Mouse (Mus musculus) liver, postnatal 0 days (tissue): ENCODE results near the gene Olfr533. TPM values are rescaled to one million over a fixed set of nuclear protein-coding genes. Genes with fewer than 3 reads are reported as not detected.
"Not testable (repeated sequence)": the region's sequence is repeated elsewhere in the genome, so short reads cannot be mapped to it uniquely, and the experiment has no call there.

Experiments
- ATAC-seq: fragments of 200-750 bp; cut with Nextera tagmentation; 2 replicates; pipeline ENCODE4 v1.8.0; 2017; ENCODE audit warnings: mild to moderate bottlenecking, moderate library complexity
- DNase-seq: peaks from one replicate; pipeline ENCODE4 v3.0.0-alpha.2; 2016
- H3K27ac ChIP-seq: fragments of 300-500 bp; sonication (generic); 2 replicates; pipeline ENCODE4 v1.5.1; 2014; ENCODE audit warnings: antibody characterized with exemption, moderate library complexity, mild to moderate bottlenecking, low read depth
- H3K27me3 ChIP-seq: fragments of 300-500 bp; sonication (generic); 2 replicates; pipeline ENCODE4 v1.6.1; 2014; ENCODE audit warnings: low read length, control low read depth, mixed read lengths; ENCODE audit not compliant: insufficient read depth
- H3K36me3 ChIP-seq: fragments of 300-500 bp; sonication (generic); replicated peaks from 2 replicates; pipeline ENCODE4 v1.6.1; 2014; ENCODE audit warnings: mild to moderate bottlenecking, control low read depth, low read length, moderate library complexity, mixed read lengths; ENCODE audit not compliant: insufficient read depth
- H3K4me1 ChIP-seq: fragments of 300-500 bp; sonication (generic); 2 replicates; pipeline ENCODE4 v1.6.1; 2014; ENCODE audit warnings: antibody characterized with exemption, mild to moderate bottlenecking, control low read depth; ENCODE audit not compliant: insufficient read depth
- H3K4me2 ChIP-seq: fragments of 300-500 bp; sonication (generic); 2 replicates; pipeline ENCODE4 v1.6.1; 2014; ENCODE audit warnings: low read depth, mild to moderate bottlenecking, low read length, moderate library complexity, mixed read lengths
- H3K4me3 ChIP-seq: fragments of 300-500 bp; sonication (generic); 2 replicates; pipeline ENCODE4 v1.5.1; 2014; ENCODE audit warnings: low read depth, low read length
- H3K9ac ChIP-seq: fragments of 300-500 bp; sonication (generic); replicated peaks from 2 replicates; pipeline ENCODE4 v1.6.1; 2014; ENCODE audit warnings: mild to moderate bottlenecking, moderate library complexity
- H3K9me3 ChIP-seq: fragments of 300-500 bp; sonication (generic); 2 replicates; pipeline ENCODE4 v1.6.1; 2016; ENCODE audit warnings: mild to moderate bottlenecking, control low read depth, low read length, mixed read lengths
- CTCF ChIP-seq: sonication (generic); IDR thresholded peaks from 2 replicates; pipeline ENCODE4 v1.5.1; 2016; ENCODE audit warnings: antibody characterized with exemption, low read depth
- EP300 ChIP-seq: IDR thresholded peaks from 2 replicates; pipeline ENCODE4 v1.6.1; 2016; ENCODE audit warnings: antibody characterized with exemption, low read depth, mild to moderate bottlenecking
- WGBS: fragments of 180-500 bp; shearing (Covaris S2); extraction: QIAGEN DNeasy Blood & Tissue Kit; methylation state at CpG from one replicate; pipeline ENCODE4 v1.1.7; 2014; ENCODE audit not compliant: insufficient replicate concordance; 5-methylcytosine and 5-hydroxymethylcytosine counted together
- polyA plus RNA-seq: library from polyadenylated mRNA; unstranded; fragments of >200 nt; fragmentation: Nextera tagmentation; extraction: Ambion mirVana; gene quantifications from 2 replicates; pipeline ENCODE4 v1.2.1, GENCODE M21; 2015

Olfr533 gene
- not detected in 2 replicates for polyA plus RNA-seq

DNA sequence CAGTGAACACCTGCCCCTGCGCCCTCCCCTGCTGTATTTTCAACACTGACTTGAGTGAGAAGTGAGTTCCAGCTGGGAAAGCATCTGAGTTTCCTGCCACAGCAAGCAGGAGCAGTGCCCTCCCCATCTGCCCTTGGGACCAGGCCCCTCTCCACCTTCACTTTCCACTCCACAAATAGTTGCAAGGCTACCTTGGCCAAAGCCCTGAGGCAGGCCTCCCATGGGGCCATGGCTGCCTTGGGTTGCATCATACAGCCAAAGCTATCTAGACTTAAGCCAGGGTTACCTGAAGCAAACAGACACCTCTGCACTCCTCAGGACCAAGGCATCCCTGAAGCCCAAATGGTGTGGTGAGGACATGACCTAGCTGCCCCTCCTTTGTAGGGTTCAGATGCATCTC lies at the start of gene Olfr533:
Gene Olfr533, plus strand, starts transcription at position 301 of the 400 bp plus-strand sequence.
- H3K9ac ChIP-seq, H3K27me3 ChIP-seq, ATAC-seq, H3K9me3 ChIP-seq, H3K4me2 ChIP-seq, H3K4me3 ChIP-seq, H3K27ac ChIP-seq, H3K36me3 ChIP-seq, DNase-seq, H3K4me1 ChIP-seq: not testable (repeated sequence)
- 44% methylated on average over 1 of the region's 1 CpGs for WGBS

- no peak for ATAC-seq
- no peak within 1 kb of the TSS for H3K4me2 ChIP-seq
- H3K9me3 ChIP-seq = no peaks in the 10 kb centered on the region
- H3K4me3 ChIP-seq = no peak within 1 kb of the TSS
- H3K27ac ChIP-seq = no peak within 1 kb of the TSS
- DNase-seq = no peak
- 87% methylated on average over 1 of the region's 1 CpGs for WGBS
- no peaks in the 10 kb centered on the region for H3K4me1 ChIP-seq
- H3K27me3 ChIP-seq = no peaks in the 10 kb centered on the region
- TF ChIP-seq EP300 (no peak), CTCF (no peak)
- H3K9ac ChIP-seq = no peak within 1 kb of the TSS
- H3K36me3 ChIP-seq = no peaks in the 10 kb centered on the region
Measured at GRCm38 (mm10) chr7:140421539-140421938, 41.6 kb upstream of the Olfr533 start, which contains the start of gene Olfr532. Olfr532 (minus strand) TSS chr7:140421639.

DNA sequence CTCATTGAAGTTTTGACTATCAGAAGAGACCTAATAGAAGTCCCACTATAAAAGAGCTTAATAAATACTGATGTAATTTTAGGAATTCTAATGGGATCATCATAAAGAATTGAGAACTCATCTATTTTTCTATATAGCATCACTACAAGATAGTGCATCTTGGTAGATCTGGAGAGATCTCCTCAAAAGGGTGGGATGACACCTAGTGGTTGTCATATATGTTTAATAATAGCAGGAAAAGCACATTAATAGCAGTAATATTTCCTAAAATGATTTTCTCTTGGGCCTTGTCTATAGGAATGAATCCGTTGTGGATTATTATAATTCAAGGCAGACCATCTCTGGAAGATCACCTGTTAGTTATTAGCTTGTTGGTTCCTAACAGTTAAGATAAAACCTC lies 20.0 kb upstream of the Olfr533 start:
- WGBS = 63% methylated on average over 1 of the region's 1 CpGs
- TF ChIP-seq EP300 (no peak), CTCF (no peak)

DNA sequence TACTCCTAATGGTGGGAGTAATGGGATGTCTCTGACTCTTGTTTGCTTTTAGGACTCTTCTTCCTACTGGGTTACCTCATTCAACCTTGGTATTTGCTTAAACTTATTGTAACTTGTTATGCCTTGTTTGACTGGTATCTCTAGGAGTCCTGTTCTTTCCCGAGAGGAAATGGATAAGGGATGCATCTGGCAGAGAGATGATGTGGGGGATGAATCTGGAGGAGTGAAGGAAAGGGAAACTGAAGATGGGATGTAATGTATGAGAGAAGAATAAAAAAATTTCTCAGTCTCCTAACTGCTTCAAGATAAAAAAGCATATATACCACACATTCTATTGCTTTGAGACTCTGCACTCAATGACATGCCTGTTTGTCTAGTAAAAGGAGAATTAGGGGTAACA lies 14.7 kb downstream of the Olfr533 start:
- H3K4me1 ChIP-seq = no peaks in the 10 kb centered on the region

More for the DNA sequence above, 20.0 kb upstream of the Olfr533 start:
- Histone ChIP-seq H3K9ac (no peak overlapping the region), H3K4me3 (no peak overlapping the region), H3K9me3 (no peaks in the 10 kb centered on the region), H3K27ac (no peak overlapping the region), H3K4me1 (no peaks in the 10 kb centered on the region), H3K4me2 (no peak overlapping the region), H3K36me3 (no peaks in the 10 kb centered on the region), H3K27me3 (no peaks in the 10 kb centered on the region)
- ATAC-seq = no peak
- no peak for DNase-seq

GRCm38 (mm10) chr7:140478733-140479132 lies 15.6 kb downstream of the Olfr533 start:
- Histone ChIP-seq H3K27me3 (no peaks in the 10 kb centered on the region), H3K36me3 (no peaks in the 10 kb centered on the region), H3K4me3 (no peak overlapping the region), H3K9me3 (no peaks in the 10 kb centered on the region), H3K27ac (no peak overlapping the region), H3K9ac (no peak overlapping the region), H3K4me1 (no peaks in the 10 kb centered on the region), H3K4me2 (no peak overlapping the region)
- ATAC-seq = no peak
- no peak for TF ChIP-seq EP300
- 72% methylated on average over 1 of the region's 1 CpGs for WGBS
- no peak for DNase-seq

More for the DNA sequence above, 14.7 kb downstream of the Olfr533 start:
- Histone ChIP-seq H3K4me2 (no peak overlapping the region), H3K36me3 (no peaks in the 10 kb centered on the region), H3K27ac (no peak overlapping the region), H3K4me3 (no peak overlapping the region), H3K27me3 (no peaks in the 10 kb centered on the region), H3K9ac (no peak overlapping the region), H3K9me3 (no peaks in the 10 kb centered on the region)
- ATAC-seq (no peak), DNase-seq (no peak)
- TF ChIP-seq CTCF (no peak), EP300 (no peak)
- WGBS = 47% methylated on average over 1 of the region's 1 CpGs

DNA sequence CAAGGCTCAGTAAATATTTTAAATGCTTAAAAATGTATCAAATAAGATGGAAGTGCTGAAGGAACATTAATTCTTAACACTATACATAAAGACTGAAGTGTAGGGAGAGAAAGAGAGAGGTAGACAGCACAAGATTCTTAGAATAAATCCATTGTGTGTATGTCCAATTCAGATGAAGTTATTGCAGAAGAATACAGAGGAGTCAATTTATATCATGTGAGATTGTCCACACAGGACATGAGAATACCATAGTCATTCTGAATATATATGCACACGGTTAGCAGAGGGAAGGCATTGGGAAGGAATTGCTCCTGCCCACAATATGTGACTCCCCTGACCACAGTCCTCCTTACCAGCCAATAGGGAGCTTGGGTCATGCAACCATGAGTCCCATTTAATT lies 20.7 kb downstream of the Olfr533 start, which contains the start of gene Olfr535:
Gene Olfr535, plus strand, starts transcription at position 301 of the 400 bp plus-strand sequence.
- no peak within 1 kb of the TSS for H3K27ac ChIP-seq
- ATAC-seq (no peak), DNase-seq (no peak)
- no peak within 1 kb of the TSS for H3K4me3 ChIP-seq
- no peaks in the 10 kb centered on the region for H3K27me3 ChIP-seq
- no peak within 1 kb of the TSS for H3K4me2 ChIP-seq
- no peak within 1 kb of the TSS for H3K9ac ChIP-seq
- 74% methylated on average over 1 of the region's 1 CpGs for WGBS
- H3K4me1 ChIP-seq = no peaks in the 10 kb centered on the region
- no peak for TF ChIP-seq EP300
- no peaks in the 10 kb centered on the region for H3K9me3 ChIP-seq
- no peaks in the 10 kb centered on the region for H3K36me3 ChIP-seq

DNA sequence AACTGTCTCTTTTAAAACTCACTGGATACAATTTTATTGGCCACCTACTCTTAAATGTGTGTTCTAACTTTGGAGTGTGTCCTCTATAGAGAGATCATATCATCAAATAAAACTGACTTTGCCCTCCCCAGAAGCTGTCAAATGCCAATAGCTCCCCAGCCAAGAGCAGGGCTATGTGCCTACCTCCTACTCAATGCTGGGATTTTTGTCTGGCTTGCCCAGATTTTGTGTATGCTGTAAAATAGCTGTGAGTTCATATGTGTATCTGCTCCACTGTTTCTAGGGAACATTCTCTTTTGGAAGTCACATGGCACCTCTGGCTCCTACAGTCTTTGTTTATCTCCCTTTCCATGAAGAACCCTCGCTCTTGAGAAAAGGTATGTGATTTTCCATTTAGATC lies 25.8 kb downstream of the Olfr533 start:
- Histone ChIP-seq H3K9ac (no peak overlapping the region), H3K27me3 (no peaks in the 10 kb centered on the region), H3K36me3 (no peaks in the 10 kb centered on the region), H3K9me3 (no peaks in the 10 kb centered on the region), H3K27ac (no peak overlapping the region), H3K4me2 (no peak overlapping the region), H3K4me3 (no peak overlapping the region), H3K4me1 (no peaks in the 10 kb centered on the region)
- DNase-seq (no peak), ATAC-seq (no peak)
- TF ChIP-seq EP300 (no peak), CTCF (no peak)
- 61% methylated on average over 1 of the region's 1 CpGs for WGBS
